Mouse (Mus musculus): ENCODE measurements around the gene Rhoc. TPM values are rescaled to one million over a fixed set of nuclear protein-coding genes. Genes with fewer than 3 reads are reported as not detected.

Rhoc gene
- polyA plus RNA-seq, 1 experiment from 2014 or later, result 162 TPM

DNA sequence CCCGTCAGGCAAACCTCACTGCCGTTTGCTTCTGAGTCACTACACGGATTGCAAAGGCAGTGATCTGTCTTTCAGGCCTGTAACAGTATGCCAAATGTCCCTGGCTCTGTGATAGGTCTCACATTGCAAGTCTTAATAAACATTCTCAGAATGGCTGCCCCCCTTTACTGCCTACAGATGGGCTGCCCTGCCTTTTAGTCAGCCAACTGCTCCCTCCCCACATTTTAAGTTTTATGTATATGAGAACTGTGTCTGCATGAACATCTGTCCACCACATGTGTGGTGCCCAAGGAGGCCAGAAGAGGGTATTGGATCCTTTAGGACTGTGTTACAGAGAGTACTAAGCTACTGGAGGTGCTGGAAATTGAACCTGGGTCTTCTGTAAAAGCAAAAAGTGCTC lies 17.3 kb upstream of the Rhoc start:
- no peaks in the 10 kb centered on the region for H3K36me3 ChIP-seq
- H3K27ac ChIP-seq, result no peak overlapping the region
- H3K4me1 ChIP-seq (replicated peaks), result no peaks in the 10 kb centered on the region
- no peaks in the 10 kb centered on the region for H3K27me3 ChIP-seq (replicated peaks)
- no peak overlapping the region for H3K4me2 ChIP-seq (replicated peaks)
- no peak for ATAC-seq
- H3K4me3 ChIP-seq (replicated peaks), result no peak overlapping the region
- no peaks in the 10 kb centered on the region for H3K9me3 ChIP-seq
- no peak overlapping the region for H3K9ac ChIP-seq
- WGBS, result 50% methylated on average over 3 of the region's 3 CpGs

DNA sequence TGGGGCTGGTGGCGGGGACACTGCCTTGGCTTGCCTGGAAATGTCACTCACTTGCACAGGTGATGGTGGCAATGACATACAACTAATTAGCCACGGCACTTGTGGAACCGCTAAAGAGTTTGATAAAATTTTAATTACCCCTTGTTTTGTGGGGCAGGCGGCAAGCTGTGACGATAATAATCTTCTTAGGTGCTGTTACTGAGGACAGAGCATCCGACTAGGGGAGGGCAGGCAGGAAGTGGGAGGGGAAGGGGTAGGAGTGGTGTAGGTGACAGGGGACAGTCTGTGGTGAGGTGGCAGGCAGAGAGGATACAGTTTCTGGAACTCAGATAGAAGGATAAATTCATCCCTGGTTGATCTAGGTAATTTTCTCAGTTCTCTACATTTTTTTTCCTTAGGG lies 16.7 kb upstream of the Rhoc start:
- Histone ChIP-seq H3K4me2 (replicated peaks) (no peak overlapping the region), H3K9ac (no peak overlapping the region), H3K9me3 (no peaks in the 10 kb centered on the region), H3K27me3 (replicated peaks) (peaks cover 5% of the 10 kb centered on the region), H3K4me1 (replicated peaks) (no peaks in the 10 kb centered on the region), H3K4me3 (replicated peaks) (no peak overlapping the region), H3K36me3 (no peaks in the 10 kb centered on the region), H3K27ac (no peak overlapping the region)
- WGBS, result 57% methylated on average over 6 of the region's 6 CpGs
- no peak for ATAC-seq

DNA sequence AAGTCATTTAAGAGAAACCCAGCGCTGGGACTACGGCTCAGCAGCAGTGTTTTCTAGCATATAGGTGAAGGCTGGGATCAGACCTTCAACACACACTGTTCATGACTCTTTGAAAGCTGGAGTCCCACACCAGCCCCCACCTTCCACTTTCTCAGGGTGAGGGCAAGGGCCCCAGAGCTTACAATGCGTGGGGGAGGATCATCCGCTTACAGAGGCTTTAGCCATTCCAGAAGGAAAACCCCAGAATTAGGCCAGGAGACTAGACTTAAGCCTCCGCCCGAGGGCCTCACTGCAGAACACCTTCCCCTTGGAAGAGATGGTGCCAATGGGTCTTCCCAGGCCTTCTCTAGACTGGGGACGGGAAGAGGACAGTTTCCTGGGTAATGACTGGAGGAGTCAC lies 14.9 kb upstream of the Rhoc start:
- no peak overlapping the region for H3K4me3 ChIP-seq (replicated peaks)
- WGBS, result 76% methylated on average over 7 of the region's 7 CpGs
- no peak for ATAC-seq

DNA sequence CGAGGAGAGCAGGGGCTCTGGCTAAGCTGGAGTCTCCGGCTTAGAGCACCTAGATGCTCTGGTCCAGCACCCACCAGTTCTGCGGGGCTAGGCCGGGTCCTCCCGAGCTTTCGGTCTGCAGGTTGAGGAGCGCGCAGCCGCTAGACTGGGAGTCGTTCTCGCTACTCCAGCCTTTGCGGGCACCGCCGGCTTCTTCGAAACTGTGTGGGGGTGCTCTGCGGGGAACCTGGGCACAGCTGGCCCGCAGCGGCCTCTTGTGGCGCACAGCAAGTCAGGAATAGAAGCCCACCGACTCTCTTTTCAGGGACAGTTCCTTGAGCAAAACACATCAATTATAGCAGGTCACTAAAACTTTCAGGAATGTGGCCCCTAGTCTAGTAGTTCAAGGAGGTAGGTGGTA lies 10.8 kb upstream of the Rhoc start:
- WGBS, result 1% methylated on average over 20 of the region's 20 CpGs
- H3K4me3 ChIP-seq (replicated peaks), result peak overlapping the region; percentile 32
- peak overlapping the region; percentile 80 for H3K4me2 ChIP-seq (replicated peaks)
- ATAC-seq, result no peak
- no peaks in the 10 kb centered on the region for H3K9me3 ChIP-seq
- no peak overlapping the region for H3K27ac ChIP-seq
- H3K4me1 ChIP-seq (replicated peaks), result peaks cover 27% of the 10 kb centered on the region
- peaks cover 49% of the 10 kb centered on the region for H3K27me3 ChIP-seq (replicated peaks)
- no peaks in the 10 kb centered on the region for H3K36me3 ChIP-seq
- peak overlapping the region; percentile 42 for H3K9ac ChIP-seq

More for the DNA sequence above, 14.9 kb upstream of the Rhoc start:
- no peaks in the 10 kb centered on the region for H3K36me3 ChIP-seq
- H3K4me1 ChIP-seq (replicated peaks), result peaks cover 9% of the 10 kb centered on the region; the same call in 1 of the 2 replicates
- no peak overlapping the region for H3K27ac ChIP-seq
- H3K27me3 ChIP-seq (replicated peaks), result peaks cover 19% of the 10 kb centered on the region
- no peak overlapping the region for H3K9ac ChIP-seq
- H3K4me2 ChIP-seq (replicated peaks), result no peak overlapping the region
- H3K9me3 ChIP-seq, result no peaks in the 10 kb centered on the region

DNA sequence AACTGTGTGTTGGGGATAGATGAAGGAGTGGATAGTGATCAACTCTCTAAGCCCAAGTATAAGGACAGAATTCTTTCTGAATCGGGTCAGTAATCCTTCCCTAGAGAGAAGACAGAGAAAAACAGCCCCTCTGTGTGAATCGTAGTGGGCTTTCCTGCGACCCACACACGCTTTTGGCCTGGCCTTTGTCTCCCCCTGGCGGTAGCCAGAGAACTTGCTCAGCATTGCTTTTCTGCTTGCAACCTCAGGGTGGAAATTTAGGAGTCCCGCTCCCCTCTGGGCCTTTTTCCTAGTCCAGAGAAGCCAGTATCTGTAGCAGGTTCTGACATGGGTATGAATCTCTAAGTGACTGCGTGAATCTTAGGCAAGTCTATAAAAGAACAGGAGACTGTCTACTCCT lies 8.2 kb upstream of the Rhoc start:
- ATAC-seq, result no peak
- Histone ChIP-seq H3K27me3 (replicated peaks) (peaks cover 64% of the 10 kb centered on the region), H3K9me3 (no peaks in the 10 kb centered on the region), H3K4me2 (replicated peaks) (0 out of 2 replicates have a peak overlapping the region, but pooled peaks have one; percentile 99), H3K4me3 (replicated peaks) (no peak overlapping the region), H3K27ac (no peak overlapping the region), H3K4me1 (replicated peaks) (peaks cover 30% of the 10 kb centered on the region), H3K9ac (no peak overlapping the region), H3K36me3 (no peaks in the 10 kb centered on the region)
- WGBS, result 3% methylated on average over 7 of the region's 7 CpGs

DNA sequence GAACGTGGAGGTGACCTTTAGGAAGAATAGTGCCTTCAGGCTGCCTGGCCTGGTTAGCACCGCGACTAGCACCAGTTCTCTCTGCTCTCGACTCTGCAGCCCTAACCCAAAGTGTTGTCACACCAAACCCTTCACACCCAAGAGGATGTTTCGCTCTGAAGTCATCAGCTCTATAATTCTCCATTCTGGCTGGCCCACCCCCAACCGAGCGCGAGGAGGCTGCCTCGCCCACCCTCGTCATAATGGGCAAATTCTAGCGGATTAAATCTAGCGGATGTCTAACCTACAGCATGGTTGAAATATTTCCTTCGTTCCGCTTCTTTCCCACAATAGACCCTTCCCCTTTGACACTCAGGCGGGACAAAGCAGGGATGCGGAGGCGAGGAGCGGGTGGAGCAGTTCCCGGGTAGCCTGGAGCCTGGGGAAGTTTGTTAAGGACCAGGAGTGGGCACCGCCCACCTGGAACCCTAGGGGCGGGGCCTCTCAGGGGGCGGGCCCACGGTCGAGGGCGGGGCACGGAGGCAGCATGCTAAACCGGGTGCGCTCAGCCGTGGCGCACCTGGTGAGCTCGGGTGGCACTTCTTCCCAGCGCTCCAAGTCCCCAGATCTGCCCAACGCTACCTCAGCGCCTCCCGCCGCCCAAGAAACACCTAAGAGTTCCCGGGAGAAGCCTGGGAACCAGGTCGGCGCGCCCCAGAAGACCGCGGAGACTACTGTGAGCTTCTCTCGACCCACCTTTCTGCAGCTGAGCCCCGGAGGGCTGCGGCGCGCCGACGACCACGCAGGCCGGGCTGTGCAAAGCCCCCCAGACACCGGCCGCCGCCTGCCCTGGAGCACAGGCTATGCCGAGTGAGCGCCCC lies 7.4 kb upstream of the Rhoc start, which contains the start of gene Ppm1j:
TSS of gene Ppm1j (plus strand) at position 496 of the 860 bp plus-strand sequence.
- no peaks in the 10 kb centered on the region for H3K9me3 ChIP-seq
- H3K4me1 ChIP-seq (replicated peaks), result peaks cover 30% of the 10 kb centered on the region
- no peaks in the 10 kb centered on the region for H3K36me3 ChIP-seq
- peaks cover 64% of the 10 kb centered on the region for H3K27me3 ChIP-seq (replicated peaks)
- peak within 1 kb of the TSS; percentile 55 for H3K4me3 ChIP-seq (replicated peaks)
- H3K4me2 ChIP-seq (replicated peaks), result peak within 1 kb of the TSS; percentile 99
- under 1% methylated on average over 56 of the region's 56 CpGs for WGBS
- H3K27ac ChIP-seq, result no peak within 1 kb of the TSS
- peak; percentile 87 for ATAC-seq
- H3K9ac ChIP-seq, result peak within 1 kb of the TSS; percentile 51

DNA sequence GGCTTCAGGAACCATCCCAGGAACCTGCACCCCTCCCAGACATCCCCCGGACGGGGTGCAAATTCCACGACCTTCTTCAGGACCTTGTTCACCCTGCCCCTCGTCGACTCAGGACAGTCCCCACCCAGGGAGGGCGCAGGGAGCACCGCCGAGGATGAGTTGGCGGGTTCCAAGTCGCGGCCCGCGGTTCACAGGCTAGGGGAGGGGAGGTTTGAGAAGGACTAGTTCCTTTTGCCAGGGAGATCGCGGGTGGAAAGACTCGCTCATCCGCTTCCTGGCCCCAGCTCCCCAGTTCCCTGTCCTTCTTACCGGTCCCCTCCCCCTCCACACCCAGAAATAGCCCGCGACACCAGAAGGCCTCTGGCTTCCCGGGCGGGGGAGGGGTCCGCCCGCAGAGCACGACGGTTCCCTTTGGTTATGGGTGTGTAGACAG lies 6.7 kb upstream of the Rhoc start, which contains the start of gene Fam19a3:
TSS of gene Fam19a3 (minus strand) at position 370 of the 433 bp plus-strand sequence.
- WGBS, result 1% methylated on average over 26 of the region's 26 CpGs
- peak within 1 kb of the TSS; percentile 99 for H3K4me2 ChIP-seq (replicated peaks)
- peak within 1 kb of the TSS; percentile 51 for H3K9ac ChIP-seq
- peak; percentile 24 for ATAC-seq
- H3K27ac ChIP-seq, result no peak within 1 kb of the TSS
- H3K4me1 ChIP-seq (replicated peaks), result peaks cover 30% of the 10 kb centered on the region
- H3K36me3 ChIP-seq, result no peaks in the 10 kb centered on the region
- no peaks in the 10 kb centered on the region for H3K9me3 ChIP-seq
- H3K27me3 ChIP-seq (replicated peaks), result peaks cover 59% of the 10 kb centered on the region
- H3K4me3 ChIP-seq (replicated peaks), result peak within 1 kb of the TSS; percentile 55

DNA sequence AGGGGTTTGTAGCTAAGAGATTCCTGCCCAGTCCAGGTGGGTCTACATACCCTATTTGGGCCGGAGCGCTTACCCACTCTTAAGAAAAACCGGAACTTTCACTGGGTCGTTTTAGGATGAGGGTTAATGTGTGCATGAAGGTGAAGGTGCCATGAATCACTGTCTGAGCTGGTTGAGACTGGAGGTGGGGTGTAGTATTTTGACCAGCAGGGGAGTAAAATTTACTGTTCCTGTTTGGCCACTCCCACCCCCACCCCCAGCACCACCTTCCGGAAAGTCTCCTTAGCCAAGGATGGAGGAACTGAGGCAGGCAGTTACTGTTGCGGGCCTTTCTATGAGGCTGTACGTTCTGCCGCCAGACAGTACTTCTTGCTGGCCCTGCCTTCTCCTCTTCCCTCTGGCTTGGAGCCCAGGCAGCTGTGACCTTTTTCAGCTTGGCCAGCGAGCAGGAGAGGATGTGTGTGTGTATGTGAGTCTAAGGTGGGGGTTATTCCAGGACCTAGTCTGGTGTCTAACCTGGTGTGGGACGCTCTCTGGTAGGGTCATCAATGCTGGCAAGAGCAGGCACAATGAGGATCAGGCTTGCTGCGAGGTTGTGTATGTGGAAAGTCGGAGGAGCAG lies 6.0 kb upstream of the Rhoc start:
- ATAC-seq, result no peak
- Histone ChIP-seq H3K9ac (0 out of 2 replicates have a peak overlapping the region, but pooled peaks have one; percentile 51), H3K36me3 (no peaks in the 10 kb centered on the region), H3K4me2 (replicated peaks) (peak overlapping the region; percentile 99), H3K9me3 (no peaks in the 10 kb centered on the region), H3K27ac (no peak overlapping the region), H3K4me1 (replicated peaks) (peaks cover 26% of the 10 kb centered on the region), H3K4me3 (replicated peaks) (peak overlapping the region; percentile 55), H3K27me3 (replicated peaks) (peaks cover 52% of the 10 kb centered on the region)
- WGBS, result 25% methylated on average over 12 of the region's 12 CpGs

DNA sequence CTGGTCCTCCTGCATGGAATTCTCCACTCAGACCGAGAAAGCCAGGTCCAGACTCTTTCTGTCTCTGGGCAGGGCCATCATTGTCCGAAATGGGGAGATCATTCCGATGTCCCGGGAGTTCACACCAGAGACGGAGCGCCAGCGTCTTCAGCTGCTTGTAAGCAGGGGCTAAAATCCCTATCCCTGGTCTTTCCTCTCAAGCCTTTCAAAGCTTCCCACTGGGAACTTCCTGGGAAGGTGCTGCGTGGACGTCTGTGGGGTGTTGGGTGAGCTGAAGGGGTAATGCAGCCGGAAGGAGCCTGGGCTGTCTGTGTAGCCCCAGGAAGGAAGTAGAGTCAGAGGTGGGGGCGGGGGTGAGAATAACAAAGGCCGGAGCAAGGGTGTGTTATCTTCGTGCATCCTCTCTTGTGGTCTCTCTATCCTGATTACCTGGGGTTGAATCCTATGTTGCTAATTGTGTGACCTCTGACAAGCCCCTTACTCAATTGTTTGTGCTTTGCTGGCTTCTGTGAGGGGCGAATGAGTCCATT lies 4.1 kb upstream of the Rhoc start:
- H3K4me3 ChIP-seq (replicated peaks), result no peak overlapping the region
- no peak for ATAC-seq
- no peak overlapping the region; the same call in 1 of the 2 replicates for H3K4me2 ChIP-seq (replicated peaks)
- WGBS, result 42% methylated on average over 14 of the region's 14 CpGs
- H3K27ac ChIP-seq, result no peak overlapping the region
- H3K9ac ChIP-seq, result no peak overlapping the region
- no peaks in the 10 kb centered on the region for H3K36me3 ChIP-seq
- peaks cover 38% of the 10 kb centered on the region for H3K27me3 ChIP-seq (replicated peaks)
- no peaks in the 10 kb centered on the region for H3K9me3 ChIP-seq
- H3K4me1 ChIP-seq (replicated peaks), result peaks cover 28% of the 10 kb centered on the region

DNA sequence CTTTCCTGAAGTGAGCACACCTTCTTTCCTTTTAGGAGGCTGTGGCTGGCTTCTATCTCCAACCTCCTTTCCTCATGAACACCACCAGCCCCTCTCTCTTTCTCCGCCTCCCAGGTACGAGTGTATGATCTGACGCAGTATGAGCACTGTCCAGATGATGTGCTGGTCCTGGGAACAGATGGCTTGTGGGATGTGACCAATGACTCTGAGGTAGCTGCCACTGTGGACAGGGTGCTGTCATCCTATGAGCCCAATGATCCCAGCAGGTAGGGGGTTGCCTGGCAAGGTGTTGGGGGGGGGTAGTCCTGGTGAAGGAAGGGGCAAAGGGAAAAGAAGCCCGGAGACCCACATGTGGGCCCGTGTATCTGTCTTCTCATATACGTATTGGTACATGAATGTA lies 2.9 kb upstream of the Rhoc start:
- Histone ChIP-seq H3K4me1 (replicated peaks) (peaks cover 34% of the 10 kb centered on the region), H3K9me3 (no peaks in the 10 kb centered on the region), H3K9ac (no peak overlapping the region), H3K36me3 (no peaks in the 10 kb centered on the region), H3K4me2 (replicated peaks) (no peak overlapping the region), H3K27me3 (replicated peaks) (peaks cover 31% of the 10 kb centered on the region), H3K27ac (no peak overlapping the region), H3K4me3 (replicated peaks) (no peak overlapping the region)
- ATAC-seq, result no peak
- 91% methylated on average over 6 of the region's 6 CpGs for WGBS

DNA sequence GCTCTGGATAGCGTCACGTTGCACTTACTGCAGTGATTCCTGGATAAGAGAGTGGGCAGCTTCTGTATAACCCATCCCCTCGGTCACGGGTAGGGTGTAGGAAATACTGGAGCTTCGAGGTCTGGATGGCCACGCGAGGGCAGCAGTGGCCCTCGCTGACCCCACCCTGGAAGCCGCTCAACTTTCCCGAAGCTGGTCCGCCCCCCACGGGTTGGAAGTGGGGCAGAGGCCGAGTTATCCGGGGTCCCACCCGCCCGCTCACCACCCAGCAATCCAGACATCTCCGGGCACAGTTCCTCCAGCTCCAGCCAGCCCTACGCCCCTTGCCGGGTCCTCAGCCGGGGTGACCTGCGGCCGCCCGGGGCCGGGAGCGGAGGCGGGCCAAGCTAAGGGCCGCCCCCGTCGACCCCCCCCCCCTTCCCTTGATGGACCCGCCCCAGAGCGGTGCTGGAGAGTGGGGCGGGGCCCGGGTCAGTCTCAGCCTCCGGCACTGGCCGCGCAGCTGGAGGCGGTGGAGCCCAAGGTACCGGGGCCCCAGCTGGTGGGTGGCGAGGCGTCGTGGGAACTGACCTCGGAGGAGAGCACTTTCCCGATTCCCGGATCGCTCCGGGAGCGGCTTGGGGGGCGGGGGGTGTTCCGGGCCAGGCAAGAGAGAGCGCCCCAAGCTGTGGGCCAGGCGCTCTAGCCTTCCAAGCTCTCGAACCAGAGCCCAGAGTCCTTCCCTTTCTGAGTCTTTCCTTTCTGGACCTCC lies 561 bp downstream of the Rhoc start:
- H3K27ac ChIP-seq, result peak overlapping the region; percentile 90
- ATAC-seq, result peak; percentile 91
- H3K9me3 ChIP-seq, result no peaks in the 10 kb centered on the region
- H3K4me2 ChIP-seq (replicated peaks), result peak overlapping the region; percentile 80
- peaks cover 2% of the 10 kb centered on the region; the same call in 1 of the 2 replicates for H3K27me3 ChIP-seq (replicated peaks)
- peaks cover 48% of the 10 kb centered on the region for H3K4me1 ChIP-seq (replicated peaks)
- whole genome bisulfite sequencing, result under 1% methylated on average over 47 of the region's 52 CpGs
- peaks cover 10% of the 10 kb centered on the region; the same call in 1 of the 2 replicates for H3K36me3 ChIP-seq
- H3K4me3 ChIP-seq (replicated peaks), result peak overlapping the region; percentile 68
- H3K9ac ChIP-seq, result peak overlapping the region; percentile 80

DNA sequence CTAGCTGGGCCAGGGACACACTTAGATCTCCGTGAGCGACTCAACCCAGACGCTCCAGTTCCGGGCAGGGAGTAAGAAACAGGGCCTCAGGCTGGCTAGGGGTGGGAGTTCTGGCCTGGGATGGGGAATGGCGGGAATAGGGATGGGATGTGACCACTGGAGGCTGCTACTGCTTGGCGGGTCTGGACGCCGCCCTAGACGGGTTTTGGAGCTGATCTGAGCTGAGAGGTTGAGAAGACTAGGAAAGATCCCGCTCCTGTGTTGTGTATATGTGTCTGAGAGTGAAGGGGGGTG lies 1.1 kb downstream of the Rhoc start:
- Histone ChIP-seq H3K9me3 (no peaks in the 10 kb centered on the region), H3K4me2 (replicated peaks) (peak overlapping the region; percentile 80), H3K4me3 (replicated peaks) (peak overlapping the region; percentile 68), H3K27ac (peak overlapping the region; percentile 90), H3K36me3 (peaks cover 10% of the 10 kb centered on the region; the same call in 1 of the 2 replicates), H3K9ac (peak overlapping the region; percentile 80), H3K4me1 (replicated peaks) (peaks cover 53% of the 10 kb centered on the region), H3K27me3 (replicated peaks) (no peaks in the 10 kb centered on the region)
- ATAC-seq, result peak; percentile 19
- WGBS, result 2% methylated on average over 10 of the region's 10 CpGs

Measured in intestine, embryonic 15.5 days (tissue).